ENCODE assay signal across 9 mouse cellular contexts in genomic region chr19:59459158-59459781, GRCm38 (mm10). TPM values are rescaled to one million over a fixed set of nuclear protein-coding genes. Genes with fewer than 3 reads are reported as not detected.
DNase-seq lines count a peak whose midpoint lies in the region; ATAC-seq and TF ChIP-seq lines count a peak whose summit lies in the region.
"Had no signal": no experiment of that assay in that cellular context is flagged by ENCODE, and none has a peak within 500 bp of the region (broad histone marks: within the 10 kb centered on the region; RNA-seq: fewer than 3 reads in every experiment).

No protein-coding gene starts in this region.

- TF ChIP-seq CTCF in embryonic fibroblast, embryonic 13.5 days (IDR thresholded peaks at IDR 0.05; ENCODE audit: borderline replicate concordance, insufficient read depth, low read length), result no peak
- peak; percentile 13; the same call in 1 of the 2 replicates for TF ChIP-seq CTCF in intestine, postnatal 0 days (IDR thresholded peaks at IDR 0.05; ENCODE audit: low read depth)

- no peaks in the 10 kb centered on the region for H3K9me3 ChIP-seq in intestine, postnatal 0 days (ENCODE audit: control insufficient read depth)
- no peaks in the 10 kb centered on the region for H3K9me3 ChIP-seq in midbrain, embryonic 13.5 days

- H3K27ac ChIP-seq in embryonic fibroblast, embryonic 13.5 days (ENCODE audit: insufficient read depth, low read length), result peak overlapping the region; percentile 93
- H3K27ac ChIP-seq in intestine, postnatal 0 days (ENCODE audit: low read depth, low read length), result no peak overlapping the region
- H3K27ac ChIP-seq in midbrain, embryonic 13.5 days, result peak overlapping the region; percentile 92

- H3K27me3 ChIP-seq in intestine, postnatal 0 days (replicated peaks; ENCODE audit: control insufficient read depth, insufficient read depth, low read length), result peaks cover 98% of the 10 kb centered on the region
- H3K27me3 ChIP-seq in midbrain, embryonic 13.5 days, result peaks cover 89% of the 10 kb centered on the region

- peak overlapping the region; percentile 55 for H3K4me2 ChIP-seq in intestine, postnatal 0 days (replicated peaks; ENCODE audit: low read depth)
- peak overlapping the region; percentile 57 for H3K4me2 ChIP-seq in midbrain, embryonic 13.5 days (replicated peaks)

- ATAC-seq in intestine, postnatal 0 days, result peak; percentile 12; the same call in 1 of the 2 replicates
- ATAC-seq in midbrain, embryonic 13.5 days, result peak; percentile 31; the same call in 1 of the 2 replicates

- H3K4me1 ChIP-seq in embryonic fibroblast, embryonic 13.5 days (ENCODE audit: control insufficient read depth, insufficient read depth, low read length), result no peaks in the 10 kb centered on the region; the same call in 1 of the 2 replicates
- no peaks in the 10 kb centered on the region for H3K4me1 ChIP-seq in intestine, postnatal 0 days (replicated peaks; ENCODE audit: control insufficient read depth, insufficient read depth, low read length)
- peaks cover 30% of the 10 kb centered on the region for H3K4me1 ChIP-seq in midbrain, embryonic 13.5 days (replicated peaks)

- peak overlapping the region; percentile 76 for H3K4me3 ChIP-seq in embryonic fibroblast, embryonic 13.5 days (ENCODE audit: insufficient read depth, low read length)
- peak overlapping the region; percentile 36 for H3K4me3 ChIP-seq in intestine, postnatal 0 days (ENCODE audit: low read depth, low read length)
- peak overlapping the region; percentile 54 for H3K4me3 ChIP-seq in midbrain, embryonic 13.5 days (replicated peaks)

- no peaks in the 10 kb centered on the region for H3K36me3 ChIP-seq in intestine, postnatal 0 days (ENCODE audit: control insufficient read depth, insufficient read depth)
- no peaks in the 10 kb centered on the region for H3K36me3 ChIP-seq in midbrain, embryonic 13.5 days

- no peak for TF ChIP-seq POLR2A in embryonic fibroblast, embryonic 13.5 days (IDR thresholded peaks at IDR 0.05; ENCODE audit: low read depth, low read length)

- peak; percentile 52 to 68 for DNase-seq in layer of hippocampus, postnatal 10 days (ENCODE audit: low spot score in 2 of 2)
- no peak for DNase-seq in layer of hippocampus, adult 9-11 months
- peak; percentile 27 for DNase-seq in adrenal gland, postnatal 14 days
- DNase-seq in thymus, postnatal 4 days, result peak; percentile 73
- no peak for DNase-seq in Muller cell, postnatal 12 days (ENCODE audit: inconsistent ontology term)

- H3K9ac ChIP-seq in intestine, postnatal 0 days (ENCODE audit: low read depth, low read length), result no peak overlapping the region
- peak overlapping the region; percentile 79 for H3K9ac ChIP-seq in midbrain, embryonic 13.5 days (replicated peaks)

- under 1% methylated on average over 74 of the region's 75 CpGs for WGBS in intestine, postnatal 0 days
- WGBS in midbrain, embryonic 13.5 days, result under 1% methylated on average over 70 of the region's 75 CpGs

RNA-seq across cellular contexts. Expression of gene Emx2, which starts 1.1 kb away (rescaled TPM):
- 10 to 100 TPM; 18.6 to 24.2 TPM for total RNA-seq in layer of hippocampus, postnatal 10 days (2021)
- total RNA-seq in adrenal gland, postnatal 14 days (2021), result not detected in 2 replicates
- 16.6 and 20.5 TPM in 2 replicates for polyA plus RNA-seq in embryonic fibroblast, embryonic 13.5 days (2011; ENCODE audit: insufficient read length, low read depth, missing spikeins)
- not detected in 2 replicates for polyA plus RNA-seq in intestine, postnatal 0 days (2015; fragmentation: Nextera tagmentation; extraction: Ambion mirVana)
- polyA plus RNA-seq in midbrain, embryonic 13.5 days (2015; fragmentation: Nextera tagmentation; extraction: Ambion mirVana), result 16.3 and 20.3 TPM in 2 replicates
- polyA plus RNA-seq: liver, embryonic 16.5 days had no signal

Comparison
In these comparisons a context has a peak if more than half of its experiments do, and no peak if none do; other contexts are left out.
1. DNase-seq: peak in layer of hippocampus, postnatal 10 days (2 of 2), adrenal gland, postnatal 14 days (single experiment) and thymus, postnatal 4 days (single experiment); none in layer of hippocampus, adult 9-11 months (single experiment) and Muller cell, postnatal 12 days (single experiment).
2. RNA of gene Emx2, which starts 1.1 kb away (polyA plus RNA-seq): 16.6 to 20.5 TPM in embryonic fibroblast, embryonic 13.5 days and 16.3 to 20.3 TPM in midbrain, embryonic 13.5 days; not detected in intestine, postnatal 0 days; every median in the first group is over 10 times any median in the second.
3. Peak in every context shown above with its lines, with median percentiles within 50 percentile points of each other: H3K4me3 ChIP-seq.